Mouse (Mus musculus) left cerebral cortex, adult 8-10 months (tissue): ENCODE data around the gene Scai. TPM values are rescaled to one million over a fixed set of nuclear protein-coding genes. Genes with fewer than 3 reads are reported as not detected.
"Not testable (repeated sequence)": the region's sequence is repeated elsewhere in the genome, so short reads cannot be mapped to it uniquely, and the experiment has no call there.

Experiments
- DNase-seq, 2 experiments: peaks; one replicate each; pipeline ENCODE4 v3.0.0; 2022; ENCODE audit warnings: low spot score in 2 of 2
- total RNA-seq, 4 experiments: library from RNA; stranded (reverse); gene quantifications; 2 replicates each; pipeline ENCODE4 v1.2.4; 2022

Scai gene
- total RNA-seq, 4 experiments from 2014 or later: 52.3 to 65.1 (median 57.8) TPM

DNA sequence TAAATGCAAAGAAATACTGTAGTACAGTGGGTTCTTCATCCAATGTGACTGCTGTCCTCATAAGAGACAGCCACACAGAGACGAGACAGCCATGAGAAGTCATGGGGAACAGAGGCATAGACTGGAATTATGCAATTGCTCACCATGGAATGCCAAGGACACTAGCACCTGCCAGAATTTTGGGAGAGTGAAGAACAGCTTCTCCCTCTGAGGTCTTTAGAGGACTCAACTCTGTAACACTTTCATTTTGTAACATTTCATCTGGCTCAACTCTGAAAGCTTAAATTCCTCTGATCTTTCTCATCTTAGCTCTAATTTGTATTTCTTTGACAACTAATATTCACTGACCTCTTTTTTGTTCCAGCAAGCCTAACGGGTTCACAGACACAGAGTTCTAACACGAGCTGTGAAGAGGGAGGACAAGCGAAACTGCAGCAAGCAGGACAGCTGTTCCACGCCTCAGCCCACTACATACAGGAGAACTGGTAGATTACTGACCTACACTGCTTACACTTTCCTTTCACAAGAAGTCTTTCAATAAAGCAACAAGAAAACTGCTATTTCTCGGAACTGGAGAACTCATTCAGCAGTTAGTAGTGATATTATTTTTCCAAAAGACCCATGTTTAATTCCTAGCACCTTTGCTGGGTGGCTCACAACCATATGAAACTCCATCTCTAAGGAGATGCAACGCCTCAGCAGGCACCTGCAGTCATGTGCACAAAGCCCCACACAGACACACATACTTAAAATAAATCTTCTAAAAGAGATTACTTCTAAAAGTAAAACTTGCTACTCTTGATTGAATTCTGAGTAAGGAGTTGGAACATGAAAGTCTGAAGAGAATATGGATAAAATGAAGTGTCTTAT is 49.7 kb downstream of the Scai start:
- DNase-seq: no peak

DNA sequence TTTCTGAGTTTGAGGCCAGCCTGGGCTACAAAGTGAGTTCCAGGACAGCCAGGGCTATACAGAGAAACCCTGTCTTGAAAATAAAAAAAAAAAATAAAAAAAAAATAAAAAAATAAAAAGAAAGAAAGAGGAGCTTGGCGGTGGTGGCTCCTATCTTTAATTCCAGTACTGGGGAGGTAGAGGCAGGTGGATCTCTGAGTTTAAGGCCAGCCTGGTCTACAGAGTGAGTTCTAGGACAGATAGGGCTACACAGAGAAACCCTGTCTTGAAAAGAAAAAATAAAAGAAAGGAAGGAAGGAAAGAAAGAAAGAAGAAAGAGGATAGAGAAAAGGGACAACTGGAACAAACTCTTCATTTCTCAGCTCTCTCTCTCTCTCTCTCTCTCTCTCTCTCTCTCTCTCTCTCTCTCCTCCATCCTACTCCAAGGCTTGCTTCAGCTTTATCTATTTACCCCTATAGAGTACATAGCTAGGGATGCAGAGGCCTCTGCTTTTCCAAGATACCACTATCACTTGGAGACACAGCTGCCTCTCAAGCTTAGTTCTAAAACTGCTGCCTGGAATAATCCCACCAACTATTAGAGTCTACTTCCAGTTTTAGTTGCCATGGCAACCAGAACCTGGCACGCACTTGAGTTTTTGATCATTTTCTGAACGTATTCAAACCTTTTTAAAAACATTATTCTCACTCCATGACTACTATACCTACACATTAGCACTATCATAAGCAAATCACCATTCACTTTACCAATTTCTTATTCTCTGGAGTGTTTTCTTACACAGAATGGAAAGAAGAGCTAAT is 60.8 kb downstream of the Scai start:
- no peak for DNase-seq

DNA sequence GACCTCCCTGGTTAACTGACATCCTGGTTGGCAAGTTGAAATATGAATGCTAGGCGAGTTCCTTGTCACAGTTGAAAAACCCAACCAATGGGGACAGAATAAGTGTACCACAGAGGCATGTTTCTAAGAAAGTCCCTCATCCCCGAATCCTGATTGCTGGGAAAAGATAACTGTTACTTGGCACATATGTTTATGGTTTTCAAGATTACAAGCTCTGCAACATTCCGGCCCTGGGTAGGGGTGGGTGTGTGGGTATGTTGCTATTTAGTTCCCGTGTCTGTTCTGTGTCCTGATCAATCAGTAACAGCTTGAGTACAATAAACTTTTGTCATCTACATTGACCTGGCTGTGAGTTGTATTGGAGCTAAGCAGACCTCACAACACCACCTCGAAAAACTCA is 66.4 kb downstream of the Scai start:
- DNase-seq: no peak

DNA sequence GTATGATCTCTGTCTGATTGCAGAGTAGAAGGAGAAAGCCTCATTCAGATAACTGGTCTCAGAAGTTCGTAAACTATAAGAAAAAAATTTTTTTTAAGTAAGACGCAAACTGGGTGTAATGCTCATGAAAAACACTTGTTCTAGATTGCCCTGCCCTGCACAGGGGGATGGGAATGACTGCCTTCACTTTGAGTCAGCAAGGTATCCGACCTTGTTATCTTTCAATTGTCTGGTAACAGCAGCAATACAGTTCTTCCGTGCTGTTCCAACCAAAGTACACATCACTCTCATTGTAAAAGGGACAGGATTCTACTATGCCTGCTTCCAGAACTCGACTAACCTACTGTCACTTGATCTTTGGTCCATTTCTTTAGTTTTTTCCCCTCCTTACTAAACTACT is 69.4 kb downstream of the Scai start:
- no peak for DNase-seq

DNA sequence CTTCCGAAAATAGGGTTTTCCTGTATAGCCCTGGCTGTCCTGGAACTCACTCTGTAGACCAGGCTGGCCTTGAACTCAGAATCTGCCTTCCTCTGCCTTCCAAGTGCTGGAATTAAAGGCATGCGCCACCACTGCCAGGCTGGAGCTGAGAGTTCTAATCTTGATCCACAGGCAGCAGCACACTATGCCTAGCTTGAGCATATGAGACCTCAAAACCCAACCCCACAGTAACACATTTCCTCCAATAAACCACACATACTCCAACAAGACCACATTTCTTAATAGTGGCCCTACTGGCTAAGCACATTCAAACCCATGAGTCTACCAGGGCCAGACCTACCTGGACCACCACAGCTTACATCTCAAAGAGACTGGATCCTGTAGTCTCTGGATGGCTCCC is 74.0 kb downstream of the Scai start:
- DNase-seq: no peak

DNA sequence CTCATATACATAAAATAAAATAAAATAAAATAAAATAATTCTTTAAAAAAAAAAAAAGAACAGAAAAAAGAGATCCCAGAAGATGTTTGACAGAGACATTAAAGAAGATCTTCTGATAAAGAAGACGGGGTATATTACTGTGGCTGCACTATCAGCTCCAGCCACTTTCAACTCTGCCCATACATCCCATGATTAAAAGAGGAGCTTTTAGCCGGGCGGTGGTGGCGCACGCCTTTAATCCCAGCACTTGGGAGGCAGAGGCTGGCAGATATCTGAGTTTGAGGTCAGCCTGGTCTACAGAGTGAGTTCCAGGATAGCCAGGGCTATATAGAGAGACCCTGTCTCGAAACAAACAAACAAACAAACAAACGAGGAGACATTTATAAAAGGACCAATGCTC is 76.4 kb downstream of the Scai start:
- no peak for DNase-seq

DNA sequence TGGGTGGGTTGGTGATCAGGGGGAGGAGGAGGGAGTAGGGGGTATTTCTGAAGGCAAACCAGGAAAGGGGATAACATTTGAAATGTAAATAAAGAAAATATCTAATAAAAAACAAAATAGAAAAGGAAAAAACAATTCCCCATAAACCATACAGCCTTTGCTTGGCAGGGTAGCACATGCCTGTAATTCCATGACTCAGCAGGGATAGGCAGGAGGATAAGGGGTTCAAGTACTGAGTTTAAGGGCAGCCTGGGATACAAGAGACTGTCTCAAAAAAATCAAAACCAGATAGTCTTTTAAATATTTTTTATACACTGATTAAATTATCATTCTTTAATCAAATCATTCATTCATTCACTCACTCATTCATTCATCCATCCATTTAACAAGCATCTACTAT is 80.0 kb downstream of the Scai start:
- no peak for DNase-seq

DNA sequence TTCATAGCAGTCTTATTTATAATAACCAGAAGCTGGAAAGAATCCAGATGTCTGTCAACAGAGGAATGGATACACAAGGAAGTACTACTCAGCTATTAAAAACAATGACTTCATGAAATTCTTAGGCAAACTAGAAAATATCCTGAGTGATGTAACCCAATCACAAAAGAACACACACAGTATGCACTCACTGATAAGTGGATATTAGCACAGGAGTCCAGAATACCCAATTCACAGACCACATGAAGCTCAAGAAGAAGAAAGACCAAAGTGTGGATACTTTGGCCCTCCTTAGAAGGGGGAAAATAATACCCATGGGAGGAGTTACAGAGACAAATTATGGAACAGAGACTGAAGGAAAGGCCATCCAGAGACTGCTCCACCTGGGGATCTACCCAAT is 80.8 kb downstream of the Scai start:
- not testable (repeated sequence) for DNase-seq

DNA sequence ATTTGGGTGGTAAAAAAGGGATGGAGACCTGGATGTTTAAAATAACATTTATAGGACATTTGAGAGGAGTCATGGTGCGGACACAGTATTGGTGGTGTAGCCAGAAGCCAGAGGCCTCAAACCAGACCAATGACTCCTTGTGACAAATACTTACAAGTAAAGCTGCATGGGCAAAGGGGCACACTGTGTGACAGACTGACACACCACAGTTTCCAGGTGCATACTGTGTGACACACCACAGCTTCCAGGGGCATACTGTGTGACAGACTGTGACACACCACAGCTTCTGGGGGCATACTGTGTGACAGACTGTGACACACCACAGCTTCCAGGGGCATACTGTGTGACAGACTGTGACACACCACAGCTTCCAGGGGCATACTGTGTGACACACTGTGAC is 90.6 kb downstream of the Scai start:
- not testable (repeated sequence) for DNase-seq

DNA sequence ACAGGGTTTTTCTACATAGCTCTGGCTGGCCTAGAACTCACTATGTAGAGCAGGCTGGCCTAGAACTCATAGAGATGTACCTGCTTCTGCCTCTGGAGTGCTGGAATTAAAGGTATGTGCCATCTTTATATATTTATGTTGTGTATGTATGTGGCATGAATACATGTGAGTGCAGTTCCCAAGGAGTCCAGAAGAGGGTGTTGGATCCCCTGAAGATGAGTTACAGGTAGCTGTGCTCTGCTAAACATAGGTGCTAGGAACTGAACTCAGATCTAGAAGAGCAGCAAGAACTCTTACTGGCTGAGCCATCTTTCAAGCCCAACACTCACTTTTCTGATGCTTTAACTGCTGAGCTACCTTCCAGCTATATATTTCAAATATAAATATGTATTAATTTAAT is 92.5 kb downstream of the Scai start:
- no peak for DNase-seq

DNA sequence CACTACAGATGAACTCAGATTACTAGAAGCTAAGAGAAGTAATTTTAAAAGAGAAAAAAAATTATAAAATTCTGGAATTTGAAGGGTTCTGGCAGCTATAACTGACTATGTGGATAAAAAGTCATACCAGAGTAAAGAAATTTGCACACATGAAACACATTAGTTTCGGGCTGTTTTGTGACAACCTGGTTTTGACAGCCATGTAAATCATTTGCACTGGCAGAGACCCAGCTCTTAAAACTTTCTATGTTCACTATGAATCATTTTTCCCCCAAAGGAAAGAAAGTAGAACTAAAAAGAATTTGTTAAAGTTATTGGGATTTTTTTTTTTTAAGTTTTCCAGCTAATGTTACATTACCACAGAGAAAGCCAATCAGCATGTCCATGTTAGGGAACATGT is 98.6 kb downstream of the Scai start:
- no peak for DNase-seq

DNA sequence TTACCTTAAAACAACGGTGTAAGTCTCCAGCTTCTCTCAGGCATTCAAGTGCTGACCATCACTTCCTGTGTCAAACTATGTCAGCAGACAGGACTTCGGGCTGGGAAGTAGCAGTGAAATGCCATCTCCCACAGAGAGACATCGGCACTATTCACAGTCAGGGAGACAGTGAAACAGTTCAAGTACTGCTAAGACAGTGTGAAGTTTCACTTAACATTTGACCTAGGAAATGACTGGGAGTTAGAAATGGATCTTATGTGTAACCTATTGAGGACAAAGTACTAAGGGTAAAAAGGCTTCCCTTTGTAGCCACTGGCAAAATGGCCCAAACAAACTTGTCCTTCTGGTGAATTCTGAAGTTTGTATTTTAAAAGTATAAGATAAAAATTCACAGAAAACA is 107.8 kb downstream of the Scai start:
- DNase-seq: no peak

DNA sequence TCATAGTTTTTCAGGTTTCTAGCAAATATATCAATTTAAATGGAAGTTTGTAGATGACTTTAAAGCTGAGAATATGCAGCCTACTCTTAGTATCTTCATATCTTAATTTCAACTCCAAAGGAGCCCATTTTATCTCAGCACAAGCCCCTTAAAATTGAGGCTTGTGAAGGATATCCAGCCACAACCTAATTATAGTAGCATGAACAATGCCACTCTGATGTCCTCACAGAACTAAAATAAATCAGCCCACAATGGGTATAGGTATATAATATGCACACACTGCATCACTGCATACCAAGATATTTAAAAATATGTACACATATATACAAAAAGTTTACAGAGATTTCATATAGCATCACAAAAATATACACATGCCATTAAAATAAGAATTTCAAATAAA is 119.9 kb downstream of the Scai start:
- DNase-seq: no peak

DNA sequence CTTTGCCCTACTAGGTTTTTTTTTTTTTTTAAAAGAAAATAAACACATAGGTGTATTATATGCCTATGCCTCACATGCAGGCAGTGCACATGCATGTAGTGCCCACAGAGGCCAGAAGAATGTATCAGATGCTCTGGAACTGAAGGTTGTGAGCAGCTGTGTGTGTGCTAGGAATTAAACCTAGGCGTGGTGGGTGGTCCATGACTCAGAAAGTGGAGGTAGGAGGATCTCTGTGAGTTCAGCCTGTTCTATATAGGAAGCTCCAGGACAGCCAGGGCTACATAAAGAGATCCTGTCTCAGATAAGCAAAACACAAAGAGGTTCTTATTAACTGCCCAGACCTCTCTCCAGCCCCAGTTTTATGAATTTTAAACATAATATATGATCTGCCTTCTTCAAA is 121.4 kb downstream of the Scai start:
- peak in 1 of 2 experiments; percentile 13 for DNase-seq

DNA sequence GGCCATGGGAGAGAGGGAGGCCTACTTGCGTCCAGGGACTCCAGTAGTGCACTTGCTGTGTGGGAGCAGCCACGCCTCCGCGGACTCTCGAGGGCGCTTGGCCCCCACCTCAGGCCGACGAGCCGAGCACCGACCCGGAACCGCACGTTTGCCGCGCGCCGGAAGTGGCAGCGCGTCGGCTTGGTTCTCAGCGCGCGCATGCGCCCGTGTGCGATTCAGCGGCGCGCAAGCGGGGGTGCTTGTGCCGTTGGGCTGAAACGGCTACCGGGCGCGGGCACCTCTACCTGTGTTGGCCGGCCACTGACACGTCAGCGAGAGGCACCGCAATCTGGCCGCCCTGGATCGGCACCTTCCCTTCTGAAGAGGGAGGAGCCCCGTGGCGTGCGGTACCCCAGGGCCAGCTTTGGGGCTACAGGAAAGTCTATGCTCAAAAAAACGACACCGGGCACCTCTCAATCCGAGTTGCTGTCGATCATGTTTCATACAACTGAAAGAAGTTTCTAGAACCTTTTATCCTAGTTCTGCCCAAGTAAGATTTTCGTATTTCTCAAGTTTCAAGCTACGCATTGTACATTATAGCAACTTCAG is 125.0 kb downstream of the Scai start, which contains the start of gene Golga1:
Gene Golga1, minus strand, starts transcription at position 142 of the 588 bp plus-strand sequence.
- peak; percentile 77 to 90 for DNase-seq

DNA sequence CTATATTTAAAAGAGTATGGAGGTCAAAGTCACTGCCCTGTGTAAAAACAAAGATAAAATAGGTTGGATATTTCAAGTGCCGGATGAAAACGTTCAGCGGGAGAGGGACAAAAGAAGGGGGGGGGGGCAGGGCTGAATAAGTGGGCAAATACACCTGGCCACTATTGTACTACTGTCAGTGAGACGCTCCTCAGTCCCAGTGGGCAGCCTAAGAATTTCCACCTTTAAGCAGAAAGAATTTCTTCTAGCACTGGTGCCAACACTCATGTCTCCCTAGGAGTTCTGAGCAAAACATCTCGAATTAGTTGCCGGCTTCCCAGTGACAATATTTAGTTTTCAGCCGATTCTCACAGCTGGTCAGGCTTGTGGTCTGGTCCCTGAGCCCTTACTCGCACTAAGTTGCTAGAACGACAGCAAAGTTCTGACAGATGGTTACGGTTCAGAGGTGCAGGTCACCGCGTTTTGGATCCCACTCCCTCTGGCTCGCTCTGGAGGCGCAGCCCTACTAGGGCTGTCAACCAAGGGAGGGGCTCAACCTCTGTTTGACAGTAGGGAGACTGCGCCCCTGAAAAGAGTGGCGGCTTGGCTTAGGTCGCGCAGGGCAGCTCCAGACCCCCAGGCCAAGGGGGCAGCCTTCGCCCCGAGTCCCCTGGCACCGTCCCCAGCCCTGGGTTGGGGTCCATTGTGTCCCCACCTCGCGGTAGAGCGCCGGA is 125.7 kb downstream of the Scai start:
- no peak for DNase-seq

DNA sequence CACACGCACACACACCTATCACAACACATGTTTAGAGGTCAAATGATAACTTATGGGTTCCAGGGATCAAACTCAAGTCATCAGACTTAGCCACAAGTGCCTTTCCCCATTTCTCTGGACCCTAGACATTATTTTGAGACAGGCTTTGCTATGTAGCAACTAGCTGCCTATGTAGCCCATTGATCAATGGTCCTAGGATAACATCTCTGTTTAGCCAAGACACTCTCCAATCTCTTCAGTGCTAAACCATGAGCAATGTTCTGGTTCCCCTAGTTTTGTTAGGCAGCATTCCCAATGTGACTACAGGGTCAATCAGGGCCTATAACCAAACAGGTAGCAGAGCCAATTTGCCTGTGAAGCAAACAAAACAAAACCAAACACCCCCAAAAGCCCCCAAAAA is 142.0 kb downstream of the Scai start:
- no peak for DNase-seq

DNA sequence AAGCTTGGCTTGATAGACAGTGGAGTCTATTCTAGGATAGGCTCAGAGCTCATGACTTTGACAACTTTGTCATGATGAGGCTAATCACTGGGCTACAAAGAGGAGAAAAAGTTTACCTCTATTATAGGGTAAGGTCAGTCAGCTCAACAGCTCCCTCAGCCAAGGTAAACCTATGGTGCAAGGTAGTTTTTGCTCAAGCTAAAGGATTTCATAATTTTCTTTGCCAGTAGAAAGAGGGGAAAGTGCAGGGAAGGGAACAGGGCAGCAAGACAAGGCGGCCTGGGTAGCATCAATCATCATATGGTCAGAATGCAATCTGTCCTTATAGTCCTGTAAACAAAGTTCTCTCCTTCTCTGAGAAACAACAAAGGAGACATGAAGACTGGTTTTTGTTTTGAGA is 150.3 kb downstream of the Scai start:
- DNase-seq: no peak

DNA sequence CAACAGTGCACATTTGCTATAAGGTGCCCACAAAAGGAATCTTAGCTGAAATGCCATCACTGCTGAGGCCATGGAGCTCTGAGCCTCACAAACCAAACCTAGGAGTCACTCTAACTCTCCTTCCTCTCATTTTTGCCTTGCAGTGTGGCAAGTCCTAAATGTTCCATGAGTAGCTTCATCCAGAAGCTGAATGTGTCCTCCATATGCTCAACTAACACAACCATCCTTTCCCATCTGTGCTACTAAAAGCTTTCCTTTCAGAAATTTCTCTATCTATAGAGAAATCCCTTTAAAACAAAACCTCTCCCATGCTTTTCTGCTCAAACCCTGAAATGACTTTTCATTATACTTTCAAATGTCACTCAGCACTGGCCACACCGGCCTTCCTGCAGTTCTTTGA is 158.9 kb downstream of the Scai start:
- DNase-seq: no peak

DNA sequence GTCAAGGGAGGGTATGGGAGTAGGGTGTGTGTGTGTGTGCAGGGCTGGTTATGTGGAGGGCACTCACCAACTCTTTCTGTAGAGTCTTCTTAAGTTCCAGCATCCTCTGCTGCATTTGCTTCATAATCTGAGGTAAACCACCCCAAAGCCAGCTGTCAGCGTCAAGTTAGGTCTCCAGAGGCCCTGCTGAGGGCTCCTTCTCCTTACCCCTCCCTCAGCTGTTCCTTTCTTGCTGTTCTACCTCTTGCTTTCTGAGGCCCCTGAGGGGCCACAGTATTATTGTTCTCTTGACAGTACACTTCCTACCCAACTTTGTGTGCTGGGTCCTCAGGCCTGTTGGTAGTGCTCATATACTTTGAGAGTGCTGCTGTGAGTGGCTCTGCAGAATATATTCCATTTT is 170.5 kb downstream of the Scai start:
- DNase-seq: no peak

DNA sequence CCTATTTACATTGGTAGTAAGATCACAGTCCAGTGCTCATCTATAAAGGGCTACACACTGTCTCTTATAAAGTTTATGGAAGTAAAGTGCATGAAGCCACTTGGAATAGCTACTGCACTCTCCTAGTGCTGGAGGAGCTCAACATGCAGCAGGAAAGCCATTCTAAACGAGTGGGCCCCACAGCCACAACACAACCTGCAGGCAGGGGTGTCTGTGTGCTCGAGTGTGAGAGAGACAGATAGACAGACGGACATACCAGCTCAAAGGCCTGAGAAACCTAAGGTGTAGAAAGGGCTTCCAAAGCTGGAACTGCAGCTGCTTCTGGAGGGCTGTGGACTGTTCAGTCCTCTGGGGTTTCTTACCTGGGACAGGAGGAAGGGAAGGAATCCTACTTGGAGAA is 174.0 kb downstream of the Scai start:
- DNase-seq: no peak
